Mouse (Mus musculus) kidney, adult 2 months (tissue): ENCODE measurements around the gene Zfp462. TPM values are rescaled to one million over a fixed set of nuclear protein-coding genes. Genes with fewer than 3 reads are reported as not detected.
A peak's percentile ranks its signal among the peaks of the same experiment; 100 is the strongest.

Experiments used
- DNase-seq: peaks from one replicate; pipeline ENCODE4 v3.0.0; 2021
- H3K27ac ChIP-seq: fragments of 200-500 bp; 2 replicates; pipeline ENCODE4 v1.5.1; 2012; ENCODE audit warnings: low read depth, low read length, control low read depth, inconsistent platforms; ENCODE audit not compliant: insufficient read depth
- H3K27me3 ChIP-seq: fragments of 200-500 bp; replicated peaks from 2 replicates; pipeline ENCODE4 v1.6.1; 2012; ENCODE audit warnings: mild to moderate bottlenecking, moderate library complexity, low read length, inconsistent platforms; ENCODE audit not compliant: control insufficient read depth, insufficient read depth
- H3K36me3 ChIP-seq: fragments of 200-500 bp; 2 replicates; pipeline ENCODE4 v1.6.1; 2012; ENCODE audit warnings: mild to moderate bottlenecking, moderate library complexity, low read length, inconsistent platforms; ENCODE audit not compliant: control insufficient read depth, insufficient read depth
- H3K4me1 ChIP-seq: fragments of 200-500 bp; 2 replicates; pipeline ENCODE4 v1.6.1; 2011; ENCODE audit warnings: low read length; ENCODE audit not compliant: control insufficient read depth, insufficient read depth
- H3K4me3 ChIP-seq: fragments of 200-500 bp; 2 replicates; pipeline ENCODE4 v1.5.1; 2011; ENCODE audit warnings: mild to moderate bottlenecking, low read depth, low read length, control low read depth; ENCODE audit not compliant: insufficient read depth
- CTCF ChIP-seq: fragments of 200-500 bp; conservative IDR thresholded peaks from 2 replicates; pipeline ENCODE4 v1.5.1; 2011; ENCODE audit warnings: low read depth, mild to moderate bottlenecking, control low read depth, low read length, moderate library complexity, mixed read lengths; ENCODE audit not compliant: insufficient read depth, insufficient read length
- POLR2A ChIP-seq: fragments of 200-500 bp; IDR thresholded peaks from one replicate; pipeline ENCODE4 v1.6.1; 2011; ENCODE audit warnings: low read depth, low read length, control low read depth
- WGBS: fragments of 180-500 bp; shearing (Covaris S2); methylation state at CpG from one replicate; pipeline ENCODE4 v1.1.7; 2018; 5-methylcytosine and 5-hydroxymethylcytosine counted together
- polyA plus RNA-seq: library from polyadenylated mRNA; depleted of rRNA; stranded (reverse); fragments of >200 nt; gene quantifications from 2 replicates; pipeline ENCODE4 v1.2.3, GENCODE M21; 2012

The Zfp462 gene
- polyA plus RNA-seq, 1 experiment, result 8.7 TPM

GRCm38 (mm10) chr4:54950866-54951265, 6.0 kb downstream of the Zfp462 start:
- Histone ChIP-seq H3K36me3 (no peaks in the 10 kb centered on the region), H3K27me3 (no peaks in the 10 kb centered on the region), H3K27ac (no peak overlapping the region), H3K4me1 (peaks cover 10% of the 10 kb centered on the region; the same call in 1 of the 2 replicates), H3K4me3 (no peak overlapping the region)
- no peak for DNase-seq
- TF ChIP-seq CTCF, result no peak
- no peak for TF ChIP-seq POLR2A
- WGBS, result 83% methylated on average over 2 of the region's 2 CpGs

GRCm38 (mm10) chr4:54953657-54954395, 9.0 kb downstream of the Zfp462 start:
- Histone ChIP-seq H3K36me3 (no peaks in the 10 kb centered on the region), H3K4me3 (no peak overlapping the region), H3K27me3 (no peaks in the 10 kb centered on the region), H3K27ac (no peak overlapping the region), H3K4me1 (peaks cover 6% of the 10 kb centered on the region; the same call in 1 of the 2 replicates)
- no peak for DNase-seq
- WGBS, result 75% methylated on average over 9 of the region's 9 CpGs
- TF ChIP-seq POLR2A (no peak), CTCF (no peak)

GRCm38 (mm10) chr4:54954455-54954854, 9.6 kb downstream of the Zfp462 start:
- peak overlapping the region; percentile 60; the same call in 1 of the 2 replicates for H3K27ac ChIP-seq
- peaks cover 6% of the 10 kb centered on the region; the same call in 1 of the 2 replicates for H3K4me1 ChIP-seq
- no peak overlapping the region for H3K4me3 ChIP-seq
- WGBS, result 28% methylated on average over 3 of the region's 3 CpGs
- DNase-seq, result peak; percentile 54
- no peaks in the 10 kb centered on the region for H3K27me3 ChIP-seq
- H3K36me3 ChIP-seq, result no peaks in the 10 kb centered on the region
- TF ChIP-seq CTCF (no peak), POLR2A (no peak)

GRCm38 (mm10) chr4:54960776-54961175, 15.9 kb downstream of the Zfp462 start:
- TF ChIP-seq POLR2A, result no peak
- TF ChIP-seq CTCF, result no peak
- Histone ChIP-seq H3K27ac (no peak overlapping the region), H3K4me3 (no peak overlapping the region), H3K36me3 (no peaks in the 10 kb centered on the region), H3K27me3 (no peaks in the 10 kb centered on the region), H3K4me1 (peaks cover 7% of the 10 kb centered on the region)
- WGBS, result 34% methylated on average over 4 of the region's 4 CpGs
- peak; percentile 68 for DNase-seq

GRCm38 (mm10) chr4:54962141-54962540, 17.3 kb downstream of the Zfp462 start:
- Histone ChIP-seq H3K27ac (no peak overlapping the region), H3K4me3 (no peak overlapping the region), H3K36me3 (no peaks in the 10 kb centered on the region), H3K4me1 (peaks cover 9% of the 10 kb centered on the region), H3K27me3 (no peaks in the 10 kb centered on the region)
- DNase-seq, result no peak
- 79% methylated on average over 4 of the region's 4 CpGs for WGBS
- no peak for TF ChIP-seq CTCF
- no peak for TF ChIP-seq POLR2A

- H3K36me3 ChIP-seq, result no peaks in the 10 kb centered on the region
- H3K4me3 ChIP-seq, result no peak overlapping the region
- no peak overlapping the region for H3K27ac ChIP-seq
- no peaks in the 10 kb centered on the region for H3K27me3 ChIP-seq
- no peak for TF ChIP-seq CTCF
- no peak for TF ChIP-seq POLR2A
- no peak for DNase-seq
- peaks cover 16% of the 10 kb centered on the region for H3K4me1 ChIP-seq
- WGBS, result 92% methylated on average over 7 of the region's 7 CpGs
These were observed 18.7 kb downstream of the Zfp462 start for GRCm38 (mm10) chr4:54963551-54963950.

- no peak overlapping the region for H3K4me3 ChIP-seq
- no peak overlapping the region for H3K27ac ChIP-seq
- no peaks in the 10 kb centered on the region for H3K36me3 ChIP-seq
- 83% methylated on average over 9 of the region's 9 CpGs for WGBS
- no peak for DNase-seq
- TF ChIP-seq POLR2A (no peak), CTCF (no peak)
- peaks cover 16% of the 10 kb centered on the region for H3K4me1 ChIP-seq
- no peaks in the 10 kb centered on the region for H3K27me3 ChIP-seq
These were observed 20.4 kb downstream of the Zfp462 start for GRCm38 (mm10) chr4:54965169-54965695.
